Mouse (Mus musculus) embryo, embryonic 9.5 days (tissue): ENCODE results near the gene Cmpk1.
"Not testable (repeated sequence)": the region's sequence is repeated elsewhere in the genome, so short reads cannot be mapped to it uniquely, and the experiment has no call there.

Source experiments
- DNase-seq: peaks from one replicate; pipeline ENCODE4 v3.0.0-alpha.2; 2017; ENCODE audit errors: extremely low spot score

The Cmpk1 gene

GRCm38 (mm10) chr4:114986591-114987432 is at the start of gene Cmpk1:
TSS of gene Cmpk1 (minus strand) at chr4:114987241.
- peak; percentile 86 for DNase-seq

- no peak for DNase-seq
Measured at GRCm38 (mm10) chr4:115035043-115035442, 48.0 kb upstream of the Cmpk1 start.

- no peak for DNase-seq
Measured at GRCm38 (mm10) chr4:115019997-115020396, 33.0 kb upstream of the Cmpk1 start.

GRCm38 (mm10) chr4:115014276-115014675 is 27.2 kb upstream of the Cmpk1 start:
- no peak for DNase-seq

- no peak for DNase-seq
Measured at GRCm38 (mm10) chr4:115000429-115000795, 13.4 kb upstream of the Cmpk1 start.

- peak; percentile 96 for DNase-seq
Measured at GRCm38 (mm10) chr4:114999773-115000428, 12.9 kb upstream of the Cmpk1 start, which contains the start of gene Stil. TSS of gene Stil (plus strand) at chr4:115000159.

- no peak for DNase-seq
Measured at GRCm38 (mm10) chr4:114999445-114999772, 12.4 kb upstream of the Cmpk1 start.

GRCm38 (mm10) chr4:114997051-114997450 is 10.0 kb upstream of the Cmpk1 start:
- DNase-seq, result no peak

GRCm38 (mm10) chr4:114994218-114994617 is 7.2 kb upstream of the Cmpk1 start:
- DNase-seq, result no peak

GRCm38 (mm10) chr4:114986211-114986590 is 840 bp downstream of the Cmpk1 start:
- DNase-seq, result peak; percentile 51

GRCm38 (mm10) chr4:114983020-114983419 is 4.0 kb downstream of the Cmpk1 start:
- DNase-seq, result no peak

- DNase-seq, result no peak
Measured at GRCm38 (mm10) chr4:114982619-114983018, 4.4 kb downstream of the Cmpk1 start.

- no peak for DNase-seq
Measured at GRCm38 (mm10) chr4:114973229-114973740, 13.8 kb downstream of the Cmpk1 start.

- no peak for DNase-seq
Measured at GRCm38 (mm10) chr4:114970736-114971135, 16.3 kb downstream of the Cmpk1 start.

GRCm38 (mm10) chr4:114960881-114961280 is 26.2 kb downstream of the Cmpk1 start:
- not testable (repeated sequence) for DNase-seq

- DNase-seq, result no peak
Measured at GRCm38 (mm10) chr4:114959533-114959932, 27.5 kb downstream of the Cmpk1 start.

GRCm38 (mm10) chr4:114958786-114959185 is 28.3 kb downstream of the Cmpk1 start:
- no peak for DNase-seq

- DNase-seq, result no peak
Measured at GRCm38 (mm10) chr4:114958231-114958630, 28.8 kb downstream of the Cmpk1 start.

- DNase-seq, result no peak
Measured at GRCm38 (mm10) chr4:114957403-114957802, 29.6 kb downstream of the Cmpk1 start.

GRCm38 (mm10) chr4:114953172-114953571 is 33.9 kb downstream of the Cmpk1 start:
- no peak for DNase-seq

- DNase-seq, result no peak
Measured at GRCm38 (mm10) chr4:114947852-114948481, 39.1 kb downstream of the Cmpk1 start.

- peak; percentile 75 for DNase-seq
Measured at GRCm38 (mm10) chr4:114947395-114947794, 39.6 kb downstream of the Cmpk1 start.

- no peak for DNase-seq
Measured at GRCm38 (mm10) chr4:114946416-114946815, 40.6 kb downstream of the Cmpk1 start.
